Mouse (Mus musculus): Measurements from ENCODE around the gene Oscp1.
"Not testable (repeated sequence)": the region's sequence is repeated elsewhere in the genome, so short reads cannot be mapped to it uniquely, and the experiment has no call there.

Gene Oscp1

DNA sequence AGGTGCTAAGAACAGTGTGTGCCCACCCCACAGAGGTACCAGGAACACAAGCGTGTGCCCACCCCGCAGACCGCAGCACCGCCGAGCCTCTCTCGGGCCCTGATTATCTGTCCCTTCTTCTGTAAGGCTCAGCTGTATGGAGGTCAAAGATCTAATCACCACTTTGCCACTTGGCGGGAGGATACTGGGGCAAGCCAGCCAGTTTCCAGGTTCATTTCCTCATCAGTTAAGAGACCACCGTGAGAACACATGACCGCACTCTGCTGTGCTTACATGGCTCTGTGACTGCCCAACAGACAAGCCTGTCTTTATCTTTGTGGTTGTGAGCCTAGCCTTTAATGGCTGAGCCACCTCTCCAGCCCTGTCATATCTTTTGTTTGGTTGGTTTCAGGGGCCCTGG is 24.7 kb downstream of the Oscp1 start:
- DNase-seq (ENCODE audit: extremely low spot score): no peak

DNA sequence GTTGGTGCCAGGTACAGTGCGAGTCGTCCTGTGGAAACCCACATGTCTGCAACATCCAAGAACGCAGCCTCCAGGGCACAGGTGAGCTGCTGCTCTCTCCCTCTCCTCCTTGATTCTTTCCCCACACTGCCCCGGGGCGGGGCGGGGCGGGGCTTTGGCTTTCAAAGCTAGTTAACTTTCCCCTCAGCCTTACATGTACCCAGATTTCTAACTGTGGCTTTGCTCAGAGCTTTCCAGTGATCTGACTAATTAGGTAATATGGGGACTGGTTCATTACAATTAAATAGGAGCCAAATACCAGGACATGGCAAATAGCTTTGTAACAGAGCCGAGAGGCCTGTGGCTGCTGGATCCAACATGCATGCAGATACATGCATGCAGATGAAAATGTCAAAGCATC is 26.0 kb downstream of the Oscp1 start:
- no peak for DNase-seq (ENCODE audit: extremely low spot score)

DNA sequence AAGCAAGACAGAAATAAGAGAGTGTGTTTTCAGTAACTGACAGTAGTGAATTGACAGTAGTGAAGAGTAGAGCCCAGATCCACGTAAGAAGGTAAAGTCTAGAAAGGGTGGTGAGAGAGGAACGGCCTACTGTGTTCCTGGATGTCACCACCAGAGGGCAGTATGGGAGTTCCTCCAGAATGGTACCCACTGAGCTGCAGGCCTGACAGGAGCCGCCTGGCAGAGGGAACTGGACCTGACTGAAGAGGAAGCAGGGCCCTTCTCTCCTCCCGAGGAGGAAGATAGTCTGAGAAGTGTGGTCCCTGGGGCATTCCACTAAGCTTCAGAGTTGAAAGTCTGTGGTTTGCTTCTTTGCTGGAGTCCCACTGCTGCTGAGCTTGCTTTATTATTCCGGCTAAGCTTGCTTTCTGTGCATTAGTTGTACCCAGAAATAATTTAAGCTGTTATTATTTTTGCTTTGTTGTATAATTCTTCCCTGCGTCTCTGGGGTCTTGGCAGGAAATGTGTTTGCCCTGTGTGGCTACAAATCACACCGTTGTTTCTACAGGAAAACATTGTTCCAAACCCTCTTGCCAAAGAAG is 27.7 kb downstream of the Oscp1 start:
- DNase-seq (ENCODE audit: extremely low spot score): peak; percentile 79

DNA sequence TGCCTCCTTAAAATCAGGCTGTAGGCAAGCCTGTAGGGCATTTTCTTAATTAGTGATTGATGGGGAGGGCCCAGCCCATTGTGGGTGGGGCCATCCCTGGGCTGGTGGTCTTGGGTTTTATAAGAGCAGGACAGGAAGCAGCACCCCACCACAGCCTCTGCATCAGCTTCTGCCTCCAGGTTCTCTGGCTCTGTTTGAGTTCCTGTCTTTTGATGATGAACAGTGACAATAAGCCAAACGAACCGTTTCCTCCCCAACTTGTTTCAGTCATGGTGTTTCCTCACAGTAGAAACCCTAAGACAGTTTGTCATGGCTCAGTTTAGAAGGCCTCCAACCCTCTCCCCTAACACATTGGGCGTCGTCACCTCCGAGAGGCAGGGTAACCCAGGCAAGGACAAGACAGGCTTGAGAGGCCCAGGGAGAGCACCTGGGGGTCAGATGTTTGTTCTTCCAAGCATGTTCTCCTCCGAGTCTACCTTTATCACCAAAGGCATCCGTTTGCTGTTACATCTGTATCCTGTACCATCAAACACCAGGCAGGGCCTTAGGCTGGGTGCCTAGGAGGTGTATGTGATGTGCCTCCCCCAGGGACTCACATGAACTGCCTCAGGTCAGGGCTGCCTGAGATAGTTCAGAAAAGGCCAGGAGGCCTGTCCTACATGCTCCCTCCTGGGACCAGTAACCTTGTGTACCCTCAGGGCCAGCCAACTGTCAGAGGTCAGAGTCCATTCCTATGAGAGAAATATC is 31.9 kb downstream of the Oscp1 start:
- no peak for DNase-seq (ENCODE audit: extremely low spot score)

DNA sequence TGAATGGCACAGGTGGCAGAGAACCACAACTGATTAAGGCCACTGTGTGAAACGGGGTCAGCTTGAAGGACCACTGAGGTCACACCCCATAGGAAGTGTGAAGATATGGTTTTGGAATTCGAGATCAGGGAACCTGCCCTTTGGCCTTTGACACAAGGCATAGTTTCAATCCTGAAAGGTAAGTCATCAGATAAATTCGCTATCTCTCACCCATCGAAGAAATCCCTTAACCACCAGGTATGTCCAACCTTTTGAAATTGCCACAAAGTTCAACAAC is 32.4 kb downstream of the Oscp1 start:
- no peak for DNase-seq (ENCODE audit: extremely low spot score)

- no peak for DNase-seq (ENCODE audit: extremely low spot score)
Observed at GRCm38 (mm10) chr4:126091873-126092272, 33.5 kb downstream of the Oscp1 start.

GRCm38 (mm10) chr4:126095622-126096430 is 37.5 kb downstream of the Oscp1 start:
- DNase-seq (ENCODE audit: extremely low spot score): not testable (repeated sequence)

DNA sequence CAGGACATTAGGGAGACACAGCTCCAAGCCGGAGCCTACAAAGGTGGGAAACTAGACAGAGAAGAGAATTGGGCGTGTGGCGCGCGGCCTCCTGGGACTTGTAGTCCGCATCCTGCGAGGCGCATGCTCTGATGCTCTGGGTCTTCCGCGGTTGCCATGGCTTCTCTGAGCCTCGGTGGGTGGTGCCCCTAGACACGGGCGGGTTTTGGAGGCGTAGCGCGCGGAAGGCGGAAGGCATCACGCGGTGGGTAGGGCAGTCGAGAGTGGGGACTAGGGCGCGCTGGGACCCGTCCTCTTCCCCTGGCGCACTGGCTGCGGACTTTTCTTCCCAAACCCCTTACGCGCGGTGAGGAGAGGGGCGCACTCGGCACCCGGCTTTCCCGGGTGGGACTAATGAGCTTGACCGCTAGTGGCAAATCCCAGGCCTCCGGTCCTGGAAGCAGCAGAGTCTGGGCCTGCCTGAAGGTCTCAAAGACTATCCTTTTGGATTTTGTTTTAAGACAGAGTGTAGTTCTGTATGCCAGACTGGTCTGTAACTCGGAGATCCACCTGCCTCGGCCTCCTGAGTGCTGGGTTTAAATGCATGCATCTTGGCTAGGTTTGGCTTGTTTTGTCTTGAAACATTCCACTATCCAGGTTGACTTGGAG is 38.2 kb downstream of the Oscp1 start, which contains the start of gene Lsm10:
TSS of gene Lsm10 (plus strand) at position 160 of the 648 bp plus-strand sequence.
- DNase-seq (ENCODE audit: extremely low spot score): peak; percentile 92

GRCm38 (mm10) chr4:126097711-126098253 is 39.4 kb downstream of the Oscp1 start:
- no peak for DNase-seq (ENCODE audit: extremely low spot score)

GRCm38 (mm10) chr4:126099365-126099764 is 41.0 kb downstream of the Oscp1 start:
- no peak for DNase-seq (ENCODE audit: extremely low spot score)

DNA sequence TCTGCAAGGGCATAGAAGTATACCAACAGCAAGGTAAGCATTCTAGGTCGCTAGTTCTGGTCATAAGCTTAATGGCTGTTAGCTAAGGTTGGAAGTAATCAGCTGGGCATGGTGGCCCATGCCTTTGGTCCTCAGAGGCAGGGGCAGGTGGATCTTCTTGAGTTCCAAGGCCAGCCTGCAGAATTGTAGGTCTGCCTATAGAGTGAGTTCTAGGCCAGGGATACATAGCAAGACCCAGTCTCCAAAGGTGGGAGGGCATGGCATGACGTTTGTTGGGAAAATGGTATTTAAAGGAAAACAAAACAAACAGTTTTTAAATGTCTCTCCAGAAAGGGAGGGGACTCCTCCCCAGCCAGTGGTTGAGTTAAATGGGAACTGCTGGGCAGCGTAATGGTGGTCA is 42.4 kb downstream of the Oscp1 start:
- no peak for DNase-seq (ENCODE audit: extremely low spot score)

- peak; percentile 14 for DNase-seq (ENCODE audit: extremely low spot score)
Observed at GRCm38 (mm10) chr4:126102061-126102841, 43.9 kb downstream of the Oscp1 start.

GRCm38 (mm10) chr4:126103057-126103581 is 44.8 kb downstream of the Oscp1 start:
- DNase-seq (ENCODE audit: extremely low spot score): peak; percentile 72

DNA sequence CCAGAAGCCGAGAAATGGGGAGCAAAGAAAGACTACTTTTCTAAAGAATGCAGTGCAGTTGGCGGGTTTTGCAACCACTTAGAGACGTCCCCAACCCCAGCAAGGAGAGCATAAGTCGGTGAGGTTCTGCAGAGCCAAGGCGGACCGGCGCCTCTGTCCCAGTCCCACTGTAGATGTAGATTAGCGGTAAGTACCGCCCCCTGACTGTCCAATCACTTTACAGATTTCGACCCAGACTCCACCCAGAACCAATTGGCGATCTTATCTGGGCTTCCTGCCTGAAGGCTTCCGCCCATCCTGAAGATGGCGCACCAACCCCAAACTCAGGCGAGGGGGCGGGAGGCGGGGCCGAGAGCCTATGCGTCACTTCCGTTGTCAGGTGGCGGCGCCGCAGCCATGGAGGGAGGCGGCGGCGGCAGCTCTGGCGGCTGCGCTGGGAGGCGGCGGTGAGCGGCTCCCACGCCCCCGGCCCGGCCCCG is 45.3 kb downstream of the Oscp1 start, which contains the start of gene Stk40:
TSS of gene Stk40 (plus strand) at position 368 of the 479 bp plus-strand sequence.
- DNase-seq (ENCODE audit: extremely low spot score): peak; percentile 98

DNA sequence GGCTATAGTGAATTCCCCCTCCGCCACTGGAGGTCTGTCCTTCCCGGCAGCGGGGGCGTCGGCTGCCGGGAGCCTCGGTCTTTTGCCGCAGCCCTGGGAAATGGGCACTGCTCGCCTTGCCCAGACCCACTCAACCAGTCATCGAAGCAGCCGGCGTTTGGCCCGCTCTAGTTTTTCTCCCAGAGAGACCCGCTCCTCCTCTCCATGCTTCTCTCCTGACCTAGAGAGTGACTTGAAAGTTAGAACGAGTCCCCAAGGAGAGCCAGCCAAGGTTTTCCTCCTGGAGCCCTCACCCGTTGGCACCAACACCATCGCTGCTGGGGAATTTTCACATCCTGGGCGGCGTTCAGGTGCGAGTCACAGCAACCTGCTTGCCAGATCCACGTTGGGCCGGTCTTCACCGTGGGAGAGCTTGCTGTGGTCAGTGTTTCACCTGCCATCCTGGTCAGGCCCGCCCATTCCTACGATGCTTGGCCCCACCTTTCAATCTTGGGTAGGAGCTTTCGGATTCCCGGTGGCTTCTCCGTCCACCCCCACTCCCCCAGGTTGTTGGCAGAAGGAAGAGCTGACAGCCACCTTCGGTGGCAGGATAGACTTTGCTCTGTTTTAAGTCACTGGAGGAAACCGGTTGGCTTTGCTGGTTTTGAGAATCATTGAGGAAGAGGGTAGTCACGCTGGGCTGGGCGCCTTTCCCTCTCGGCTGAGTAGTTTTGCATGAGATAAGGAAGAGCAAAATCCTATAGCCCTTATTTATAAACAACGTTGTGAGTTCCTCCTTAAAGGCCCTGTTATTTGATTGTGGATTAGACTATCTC is 46.1 kb downstream of the Oscp1 start:
- no peak for DNase-seq (ENCODE audit: extremely low spot score)

GRCm38 (mm10) chr4:126105131-126105783 is 46.9 kb downstream of the Oscp1 start:
- no peak for DNase-seq (ENCODE audit: extremely low spot score)

- no peak for DNase-seq (ENCODE audit: extremely low spot score)
Observed at GRCm38 (mm10) chr4:126108061-126108740, 49.8 kb downstream of the Oscp1 start.

GRCm38 (mm10) chr4:126109613-126110373 is 51.4 kb downstream of the Oscp1 start:
- DNase-seq (ENCODE audit: extremely low spot score): no peak
